In genomic region chr13:98298833-98299758, GRCm38 (mm10) we compare ENCODE assay signal across 9 mouse cellular contexts. TPM values are rescaled to one million over a fixed set of nuclear protein-coding genes. Genes with fewer than 3 reads are reported as not detected.
A peak's percentile ranks its signal among the peaks of the same experiment; 100 is the strongest.
DNase-seq lines count a peak whose midpoint lies in the region; ATAC-seq and TF ChIP-seq lines count a peak whose summit lies in the region.
"Had no signal": no experiment of that assay in that cellular context is flagged by ENCODE, and none has a peak within 500 bp of the region (broad histone marks: within the 10 kb centered on the region; RNA-seq: fewer than 3 reads in every experiment).

No protein-coding gene starts in this region.

- H3K27ac ChIP-seq in bone marrow, adult 2 months (ENCODE audit: control insufficient read depth, insufficient read depth, low read depth, low read length, poor library complexity), result no peak overlapping the region
- no peak overlapping the region for H3K27ac ChIP-seq in embryonic facial prominence, embryonic 15.5 days (replicated peaks)
- H3K27ac ChIP-seq in heart, embryonic 11.5 days (ENCODE audit: low read depth, low read length), result no peak overlapping the region
- no peak overlapping the region for H3K27ac ChIP-seq in kidney, embryonic 16.5 days (ENCODE audit: low read length)
- H3K27ac ChIP-seq in liver, adult 2 months (replicated peaks; ENCODE audit: insufficient read depth, low read depth, low read length), result no peak overlapping the region
- 0 out of 2 replicates have a peak overlapping the region, but pooled peaks have one; percentile 17 for H3K27ac ChIP-seq in stomach, embryonic 15.5 days

- H3K79me3 ChIP-seq in C2C12 (ENCODE audit: low read depth), result no peaks in the 10 kb centered on the region

- no peaks in the 10 kb centered on the region for H3K79me2 ChIP-seq in C2C12 (ENCODE audit: control insufficient read depth, insufficient read depth)
- H3K79me2 ChIP-seq in liver, adult 2 months (ENCODE audit: control insufficient read depth, insufficient read depth, low read length), result no peaks in the 10 kb centered on the region

- ATAC-seq in embryonic facial prominence, embryonic 15.5 days (ENCODE audit: insufficient number of reproducible peaks, low FRiP score, low TSS enrichment, low read depth), result peak; percentile 52; the same call in 1 of the 2 replicates
- ATAC-seq in heart, embryonic 11.5 days (replicated peaks; ENCODE audit: insufficient number of reproducible peaks, low FRiP score, low TSS enrichment), result no peak
- peak; percentile 70 for ATAC-seq in kidney, embryonic 16.5 days (ENCODE audit: low FRiP score, low TSS enrichment)
- ATAC-seq in stomach, embryonic 15.5 days (ENCODE audit: insufficient read depth, low FRiP score, low read depth), result peak; percentile 81

- TF ChIP-seq POLR2A in bone marrow, adult 2 months (IDR thresholded peaks at IDR 0.05; ENCODE audit: borderline replicate concordance, control insufficient read depth, low read depth, low read length), result no peak
- no peak for TF ChIP-seq POLR2A in liver, adult 2 months (IDR thresholded peaks at IDR 0.05; ENCODE audit: extremely low read depth, insufficient read depth, low read length)

- 55% methylated on average over 21 of the region's 21 CpGs for WGBS in bone marrow, adult 2 months
- WGBS in embryonic facial prominence, embryonic 15.5 days, result 42% methylated on average over 21 of the region's 21 CpGs
- 49% methylated on average over 21 of the region's 21 CpGs for WGBS in heart, embryonic 11.5 days (ENCODE audit: insufficient replicate concordance)
- WGBS in kidney, embryonic 16.5 days, result 51% methylated on average over 21 of the region's 21 CpGs
- WGBS in liver, adult 2 months, result 50% methylated on average over 21 of the region's 21 CpGs
- WGBS in stomach, embryonic 15.5 days, result 51% methylated on average over 21 of the region's 21 CpGs

- peak; percentile 61 for TF ChIP-seq CTCF in C2C12 (IDR thresholded peaks at IDR 0.05; ENCODE audit: control insufficient read depth, insufficient read depth, insufficient read length)
- peak; percentile 82 for TF ChIP-seq CTCF in bone marrow, adult 2 months (IDR thresholded peaks at IDR 0.05; ENCODE audit: control insufficient read depth, insufficient read depth, low read length)
- peak; percentile 79 for TF ChIP-seq CTCF in liver, adult 2 months (IDR thresholded peaks at IDR 0.05; ENCODE audit: low read depth, low read length)

- no peak overlapping the region for H3ac ChIP-seq in C2C12 (ENCODE audit: control insufficient read depth, insufficient read length, low read depth)

- H3K4me1 ChIP-seq in bone marrow, adult 2 months (ENCODE audit: control insufficient read depth, insufficient read depth, low read length), result no peaks in the 10 kb centered on the region
- 0 out of 2 replicates have a peak, but pooled peaks cover 4% of the 10 kb centered on the region for H3K4me1 ChIP-seq in embryonic facial prominence, embryonic 15.5 days
- no peaks in the 10 kb centered on the region for H3K4me1 ChIP-seq in heart, embryonic 11.5 days (ENCODE audit: control insufficient read depth, insufficient read depth, low read length)
- no peaks in the 10 kb centered on the region for H3K4me1 ChIP-seq in kidney, embryonic 16.5 days (ENCODE audit: insufficient read depth, low read length)
- H3K4me1 ChIP-seq in liver, adult 2 months (ENCODE audit: control insufficient read depth, insufficient read depth, low read length), result no peaks in the 10 kb centered on the region
- no peaks in the 10 kb centered on the region for H3K4me1 ChIP-seq in stomach, embryonic 15.5 days

- no peaks in the 10 kb centered on the region for H3K36me3 ChIP-seq in C2C12 (ENCODE audit: control insufficient read depth, insufficient read depth)
- no peaks in the 10 kb centered on the region for H3K36me3 ChIP-seq in embryonic facial prominence, embryonic 15.5 days
- no peaks in the 10 kb centered on the region for H3K36me3 ChIP-seq in heart, embryonic 11.5 days (ENCODE audit: control insufficient read depth, insufficient read depth, low read length)
- H3K36me3 ChIP-seq in kidney, embryonic 16.5 days (ENCODE audit: insufficient read depth, low read length), result no peaks in the 10 kb centered on the region
- no peaks in the 10 kb centered on the region for H3K36me3 ChIP-seq in liver, adult 2 months (ENCODE audit: control insufficient read depth, insufficient read depth, low read length)
- no peaks in the 10 kb centered on the region for H3K36me3 ChIP-seq in stomach, embryonic 15.5 days

- H3K9me3 ChIP-seq in embryonic facial prominence, embryonic 15.5 days (replicated peaks), result no peaks in the 10 kb centered on the region
- H3K9me3 ChIP-seq in heart, embryonic 11.5 days (replicated peaks; ENCODE audit: control insufficient read depth, low read length), result no peaks in the 10 kb centered on the region
- no peaks in the 10 kb centered on the region for H3K9me3 ChIP-seq in kidney, embryonic 16.5 days (ENCODE audit: low read length)
- no peaks in the 10 kb centered on the region for H3K9me3 ChIP-seq in stomach, embryonic 15.5 days

- H3K4me3 ChIP-seq in C2C12 (ENCODE audit: insufficient read depth, poor library complexity, severe bottlenecking), result no peak overlapping the region
- no peak overlapping the region for H3K4me3 ChIP-seq in bone marrow, adult 2 months (replicated peaks; ENCODE audit: control insufficient read depth, low read depth, low read length)
- no peak overlapping the region; the same call in 1 of the 2 replicates for H3K4me3 ChIP-seq in embryonic facial prominence, embryonic 15.5 days (replicated peaks)
- H3K4me3 ChIP-seq in heart, embryonic 11.5 days (ENCODE audit: low read depth, low read length), result no peak overlapping the region
- 0 out of 2 replicates have a peak overlapping the region, but pooled peaks have one; percentile 8 for H3K4me3 ChIP-seq in kidney, embryonic 16.5 days (ENCODE audit: low read length)
- no peak overlapping the region for H3K4me3 ChIP-seq in liver, adult 2 months (ENCODE audit: insufficient read depth, low read depth, low read length)
- no peak overlapping the region for H3K4me3 ChIP-seq in stomach, embryonic 15.5 days (replicated peaks)
- H3K4me3 ChIP-seq: erythroblast, embryonic 14.5 days had no signal

- no peaks in the 10 kb centered on the region for H3K27me3 ChIP-seq in C2C12 (ENCODE audit: control insufficient read depth, insufficient read depth, insufficient read length)
- no peaks in the 10 kb centered on the region for H3K27me3 ChIP-seq in embryonic facial prominence, embryonic 15.5 days
- H3K27me3 ChIP-seq in heart, embryonic 11.5 days (ENCODE audit: control insufficient read depth, insufficient read depth, low read length), result no peaks in the 10 kb centered on the region
- no peaks in the 10 kb centered on the region for H3K27me3 ChIP-seq in kidney, embryonic 16.5 days (ENCODE audit: insufficient read depth, low read length)
- 0 out of 2 replicates have a peak, but pooled peaks cover 3% of the 10 kb centered on the region for H3K27me3 ChIP-seq in liver, adult 2 months (ENCODE audit: control insufficient read depth, insufficient read depth, low read length)
- H3K27me3 ChIP-seq in stomach, embryonic 15.5 days (replicated peaks), result no peaks in the 10 kb centered on the region

- no peak overlapping the region for H3K9ac ChIP-seq in embryonic facial prominence, embryonic 15.5 days
- no peak overlapping the region for H3K9ac ChIP-seq in heart, embryonic 11.5 days (ENCODE audit: low read depth, low read length)
- no peak overlapping the region for H3K9ac ChIP-seq in kidney, embryonic 16.5 days (replicated peaks; ENCODE audit: low read length)
- no peak overlapping the region for H3K9ac ChIP-seq in liver, adult 2 months (ENCODE audit: low read depth, low read length)
- no peak overlapping the region for H3K9ac ChIP-seq in stomach, embryonic 15.5 days

- H3K4me2 ChIP-seq in embryonic facial prominence, embryonic 15.5 days (replicated peaks), result peak overlapping the region; percentile 40
- H3K4me2 ChIP-seq in heart, embryonic 11.5 days, result peak overlapping the region; percentile 35; the same call in 1 of the 2 replicates
- peak overlapping the region; percentile 32 for H3K4me2 ChIP-seq in kidney, embryonic 16.5 days (replicated peaks; ENCODE audit: low read depth, low read length)
- peak overlapping the region; percentile 34 for H3K4me2 ChIP-seq in stomach, embryonic 15.5 days

- peak; percentile 30 for DNase-seq in liver, adult 2 months (ENCODE audit: extremely low read depth, low read depth, low spot score)
- DNase-seq in neural tube, embryonic 10.5 days (ENCODE audit: extremely low spot score, low spot score), result peak; percentile 86

RNA-seq across cellular contexts. Expression of gene Btf3, which starts 17.7 kb away (rescaled TPM):
- 1,114 TPM for polyA plus RNA-seq in C2C12 (2012; fragmentation: generic; extraction: Trizol)
- polyA plus RNA-seq in bone marrow, adult 2 months (2011; ENCODE audit: insufficient read depth, insufficient read length, low replicate concordance, missing spikeins), result 419 and 484 TPM in 2 replicates
- 628 and 630 TPM in 2 replicates for polyA plus RNA-seq in embryonic facial prominence, embryonic 15.5 days (2015; fragmentation: Nextera tagmentation; extraction: Ambion mirVana)
- 523 and 573 TPM in 2 replicates for polyA plus RNA-seq in heart, embryonic 11.5 days (2014; fragmentation: Nextera tagmentation; extraction: Ambion mirVana)
- 603 and 613 TPM in 2 replicates for polyA plus RNA-seq in kidney, embryonic 16.5 days (2015; fragmentation: Nextera tagmentation; extraction: Ambion mirVana)
- total RNA-seq in liver, adult 2 months (2014; rRNA removed), result 233 and 247 TPM in 2 replicates
- polyA plus RNA-seq in liver, adult 2 months (2012; rRNA removed), result 67.6 and 73.3 TPM in 2 replicates
- 594 and 688 TPM in 2 replicates for polyA plus RNA-seq in stomach, embryonic 15.5 days (2015; fragmentation: Nextera tagmentation; extraction: Ambion mirVana)

RNA-seq across cellular contexts. Expression of gene Gm21976, which starts 19.4 kb away (rescaled TPM):
- not detected for polyA plus RNA-seq in C2C12 (2012; fragmentation: generic; extraction: Trizol)
- not detected in 2 replicates for polyA plus RNA-seq in bone marrow, adult 2 months (2011; ENCODE audit: insufficient read depth, insufficient read length, low replicate concordance, missing spikeins)
- polyA plus RNA-seq in embryonic facial prominence, embryonic 15.5 days (2015; fragmentation: Nextera tagmentation; extraction: Ambion mirVana), result 1.0 and 1.5 TPM in 2 replicates
- not detected in 2 replicates for polyA plus RNA-seq in heart, embryonic 11.5 days (2014; fragmentation: Nextera tagmentation; extraction: Ambion mirVana)
- polyA plus RNA-seq in kidney, embryonic 16.5 days (2015; fragmentation: Nextera tagmentation; extraction: Ambion mirVana), result not detected in 2 replicates
- total RNA-seq in liver, adult 2 months (2014; rRNA removed), result not detected in 2 replicates
- not detected in 2 replicates for polyA plus RNA-seq in liver, adult 2 months (2012; rRNA removed)
- polyA plus RNA-seq in stomach, embryonic 15.5 days (2015; fragmentation: Nextera tagmentation; extraction: Ambion mirVana), result not detected in 2 replicates
- polyA plus RNA-seq: erythroblast, embryonic 14.5 days had no signal

RNA-seq across cellular contexts. Expression of gene Ankra2, which starts 36.2 kb away (rescaled TPM):
- 4.7 TPM for polyA plus RNA-seq in C2C12 (2012; fragmentation: generic; extraction: Trizol)
- polyA plus RNA-seq in bone marrow, adult 2 months (2011; ENCODE audit: insufficient read depth, insufficient read length, low replicate concordance, missing spikeins), result 7.7 and 9.3 TPM in 2 replicates
- polyA plus RNA-seq in embryonic facial prominence, embryonic 15.5 days (2015; fragmentation: Nextera tagmentation; extraction: Ambion mirVana), result 25.7 and 27.3 TPM in 2 replicates
- 18.0 and 21.0 TPM in 2 replicates for polyA plus RNA-seq in heart, embryonic 11.5 days (2014; fragmentation: Nextera tagmentation; extraction: Ambion mirVana)
- polyA plus RNA-seq in kidney, embryonic 16.5 days (2015; fragmentation: Nextera tagmentation; extraction: Ambion mirVana), result 15.0 and 15.7 TPM in 2 replicates
- 11.1 and 12.8 TPM in 2 replicates for total RNA-seq in liver, adult 2 months (2014; rRNA removed)
- polyA plus RNA-seq in liver, adult 2 months (2012; rRNA removed), result 6.1 and 6.4 TPM in 2 replicates
- polyA plus RNA-seq in stomach, embryonic 15.5 days (2015; fragmentation: Nextera tagmentation; extraction: Ambion mirVana), result 24.7 and 26.5 TPM in 2 replicates

RNA-seq across cellular contexts. Expression of gene Utp15, which starts 36.3 kb away (rescaled TPM):
- 13.7 TPM for polyA plus RNA-seq in C2C12 (2012; fragmentation: generic; extraction: Trizol)
- 3.9 and 12.0 TPM in 2 replicates for polyA plus RNA-seq in bone marrow, adult 2 months (2011; ENCODE audit: insufficient read depth, insufficient read length, low replicate concordance, missing spikeins)
- 25.9 and 27.0 TPM in 2 replicates for polyA plus RNA-seq in embryonic facial prominence, embryonic 15.5 days (2015; fragmentation: Nextera tagmentation; extraction: Ambion mirVana)
- 19.9 and 22.3 TPM in 2 replicates for polyA plus RNA-seq in heart, embryonic 11.5 days (2014; fragmentation: Nextera tagmentation; extraction: Ambion mirVana)
- 36.8 and 38.4 TPM in 2 replicates for polyA plus RNA-seq in kidney, embryonic 16.5 days (2015; fragmentation: Nextera tagmentation; extraction: Ambion mirVana)
- 6.4 and 7.7 TPM in 2 replicates for total RNA-seq in liver, adult 2 months (2014; rRNA removed)
- polyA plus RNA-seq in liver, adult 2 months (2012; rRNA removed), result 2.4 and 2.5 TPM in 2 replicates
- polyA plus RNA-seq in stomach, embryonic 15.5 days (2015; fragmentation: Nextera tagmentation; extraction: Ambion mirVana), result 30.1 TPM in 2 replicates

RNA-seq across cellular contexts. Expression of gene Foxd1, which starts 54.9 kb away (rescaled TPM):
- 0.14 TPM for polyA plus RNA-seq in C2C12 (2012; fragmentation: generic; extraction: Trizol)
- polyA plus RNA-seq in bone marrow, adult 2 months (2011; ENCODE audit: insufficient read depth, insufficient read length, low replicate concordance, missing spikeins), result not detected in 2 replicates
- 3.0 and 3.1 TPM in 2 replicates for polyA plus RNA-seq in embryonic facial prominence, embryonic 15.5 days (2015; fragmentation: Nextera tagmentation; extraction: Ambion mirVana)
- 0.13 and 0.20 TPM in 2 replicates for polyA plus RNA-seq in heart, embryonic 11.5 days (2014; fragmentation: Nextera tagmentation; extraction: Ambion mirVana)
- 2.5 and 3.1 TPM in 2 replicates for polyA plus RNA-seq in kidney, embryonic 16.5 days (2015; fragmentation: Nextera tagmentation; extraction: Ambion mirVana)
- not detected in 2 replicates for total RNA-seq in liver, adult 2 months (2014; rRNA removed)
- polyA plus RNA-seq in liver, adult 2 months (2012; rRNA removed), result not detected in 2 replicates
- polyA plus RNA-seq in stomach, embryonic 15.5 days (2015; fragmentation: Nextera tagmentation; extraction: Ambion mirVana), result 0.05 TPM in 1 of 2 replicates, not detected in the other
- polyA plus RNA-seq: erythroblast, embryonic 14.5 days had no signal
